Mouse (Mus musculus): Measurements from ENCODE around the gene Blvra.
"Not testable (repeated sequence)": the region's sequence is repeated elsewhere in the genome, so short reads cannot be mapped to it uniquely, and the experiment has no call there.

Gene Blvra

GRCm38 (mm10) chr2:127070435-127070841 is at the start of gene Blvra:
TSS of gene Blvra (plus strand) at chr2:127070665.
- DNase-seq = peak; percentile 87

GRCm38 (mm10) chr2:127035006-127035605 is 35.4 kb upstream of the Blvra start:
- peak; percentile 42 for DNase-seq

GRCm38 (mm10) chr2:127037299-127037698 is 33.2 kb upstream of the Blvra start:
- no peak for DNase-seq

- DNase-seq = no peak
Observed at GRCm38 (mm10) chr2:127061471-127061870, 9.0 kb upstream of the Blvra start.

- DNase-seq = no peak
Observed at GRCm38 (mm10) chr2:127068806-127069205, 1.7 kb upstream of the Blvra start.

GRCm38 (mm10) chr2:127069781-127070434 is 557 bp upstream of the Blvra start:
- DNase-seq = no peak

GRCm38 (mm10) chr2:127070879-127071278 is 414 bp downstream of the Blvra start:
- DNase-seq = no peak

- no peak for DNase-seq
Observed at GRCm38 (mm10) chr2:127074116-127074515, 3.7 kb downstream of the Blvra start.

- DNase-seq = no peak
Observed at GRCm38 (mm10) chr2:127077611-127078010, 7.1 kb downstream of the Blvra start.

- not testable (repeated sequence) for DNase-seq
Observed at GRCm38 (mm10) chr2:127079066-127079465, 8.6 kb downstream of the Blvra start.

GRCm38 (mm10) chr2:127079881-127080590 is 9.6 kb downstream of the Blvra start:
- no peak for DNase-seq

GRCm38 (mm10) chr2:127080591-127081218 is 10.2 kb downstream of the Blvra start:
- DNase-seq = no peak

- DNase-seq = no peak
Observed at GRCm38 (mm10) chr2:127086235-127086634, 15.8 kb downstream of the Blvra start.

GRCm38 (mm10) chr2:127090151-127090550 is 19.7 kb downstream of the Blvra start:
- not testable (repeated sequence) for DNase-seq

- DNase-seq = no peak
Observed at GRCm38 (mm10) chr2:127092000-127092399, 21.5 kb downstream of the Blvra start.

- DNase-seq = no peak
Observed at GRCm38 (mm10) chr2:127108986-127109385, 38.5 kb downstream of the Blvra start.

GRCm38 (mm10) chr2:127121591-127122235 is 51.2 kb downstream of the Blvra start:
- no peak for DNase-seq

GRCm38 (mm10) chr2:127128926-127129325 is 58.5 kb downstream of the Blvra start:
- no peak for DNase-seq

GRCm38 (mm10) chr2:127131353-127131752 is 60.9 kb downstream of the Blvra start:
- no peak for DNase-seq

GRCm38 (mm10) chr2:127133621-127134461 is 63.4 kb downstream of the Blvra start, which contains the start of gene Ncaph:
TSS of gene Ncaph (minus strand) at chr2:127133954.
- peak; percentile 92 for DNase-seq

GRCm38 (mm10) chr2:127135255-127135654 is 64.8 kb downstream of the Blvra start:
- DNase-seq = not testable (repeated sequence)

GRCm38 (mm10) chr2:127136979-127137378 is 66.5 kb downstream of the Blvra start:
- no peak for DNase-seq
